Mouse (Mus musculus) hindbrain, embryonic 10.5 days (tissue): ENCODE measurements around the gene Ralgapa1. TPM values are rescaled to one million over a fixed set of nuclear protein-coding genes. Genes with fewer than 3 reads are reported as not detected.
A peak's percentile ranks its signal among the peaks of the same experiment; 100 is the strongest.
"Not testable (repeated sequence)": the region's sequence is repeated elsewhere in the genome, so short reads cannot be mapped to it uniquely, and the experiment has no call there.

ENCODE experiments used
- DNase-seq: peaks from one replicate; pipeline ENCODE4 v3.0.0-alpha.2; 2017; ENCODE audit warnings: low spot score
- H3K27ac ChIP-seq: fragments of 300-500 bp; sonication (generic); 2 replicates; pipeline ENCODE4 v1.5.1; 2016; ENCODE audit warnings: mild to moderate bottlenecking, moderate library complexity
- H3K27me3 ChIP-seq: fragments of 300-500 bp; sonication (generic); 2 replicates; pipeline ENCODE4 v1.6.1; 2016; ENCODE audit warnings: mild to moderate bottlenecking; ENCODE audit not compliant: poor library complexity, insufficient read depth, severe bottlenecking
- H3K36me3 ChIP-seq: fragments of 300-500 bp; sonication (generic); 2 replicates; pipeline ENCODE4 v1.6.1; 2016; ENCODE audit warnings: mild to moderate bottlenecking, moderate library complexity
- H3K4me1 ChIP-seq: fragments of 300-500 bp; sonication (generic); replicated peaks from 2 replicates; pipeline ENCODE4 v1.6.1; 2016; ENCODE audit warnings: mild to moderate bottlenecking
- H3K4me3 ChIP-seq: fragments of 300-500 bp; sonication (generic); 2 replicates; pipeline ENCODE4 v1.5.1; 2016; ENCODE audit warnings: mild to moderate bottlenecking, moderate library complexity
- H3K9me3 ChIP-seq: fragments of 300-500 bp; sonication (generic); 2 replicates; pipeline ENCODE4 v1.6.1; 2016; ENCODE audit warnings: mild to moderate bottlenecking, moderate library complexity
- WGBS: fragments of 180-500 bp; shearing (Covaris S2); methylation state at CpG from one replicate; pipeline ENCODE4 v1.1.7; 2016; 5-methylcytosine and 5-hydroxymethylcytosine counted together
- polyA plus RNA-seq: library from polyadenylated mRNA; unstranded; fragments of >200 nt; fragmentation: Nextera tagmentation; extraction: Ambion mirVana; gene quantifications from 2 replicates; pipeline ENCODE4 v1.2.1, GENCODE M21; 2016

Gene Ralgapa1
- polyA plus RNA-seq, 1 experiment from 2014 or later = 11.7 TPM

- H3K4me3 ChIP-seq = no peak overlapping the region
- no peaks in the 10 kb centered on the region for H3K9me3 ChIP-seq
- no peaks in the 10 kb centered on the region for H3K36me3 ChIP-seq
- peaks cover 17% of the 10 kb centered on the region for H3K4me1 ChIP-seq
- WGBS = 72% methylated on average over 9 of the region's 9 CpGs
- no peak overlapping the region for H3K27ac ChIP-seq
- no peak for DNase-seq
- H3K27me3 ChIP-seq = no peaks in the 10 kb centered on the region
These were observed 13.1 kb upstream of the Ralgapa1 start for GRCm38 (mm10) chr12:55833906-55834625.

- Histone ChIP-seq H3K4me3 (no peak overlapping the region), H3K27ac (no peak overlapping the region), H3K36me3 (no peaks in the 10 kb centered on the region), H3K9me3 (no peaks in the 10 kb centered on the region), H3K4me1 (peaks cover 14% of the 10 kb centered on the region), H3K27me3 (no peaks in the 10 kb centered on the region)
- no peak for DNase-seq
These were observed 12.0 kb upstream of the Ralgapa1 start for GRCm38 (mm10) chr12:55832961-55833360.

GRCm38 (mm10) chr12:55831101-55831500 is 10.1 kb upstream of the Ralgapa1 start:
- no peaks in the 10 kb centered on the region for H3K9me3 ChIP-seq
- no peaks in the 10 kb centered on the region for H3K36me3 ChIP-seq
- DNase-seq = peak; percentile 62
- H3K4me3 ChIP-seq = no peak overlapping the region
- WGBS = 20% methylated on average over 2 of the region's 2 CpGs
- H3K27ac ChIP-seq = no peak overlapping the region
- H3K4me1 ChIP-seq = no peaks in the 10 kb centered on the region
- H3K27me3 ChIP-seq = no peaks in the 10 kb centered on the region

GRCm38 (mm10) chr12:55825537-55825936 is 4.6 kb upstream of the Ralgapa1 start:
- no peak for DNase-seq
- Histone ChIP-seq H3K36me3 (no peaks in the 10 kb centered on the region), H3K9me3 (no peaks in the 10 kb centered on the region), H3K27me3 (no peaks in the 10 kb centered on the region), H3K4me1 (no peaks in the 10 kb centered on the region; the same call in 1 of the 2 replicates), H3K4me3 (no peak overlapping the region), H3K27ac (no peak overlapping the region)
- 90% methylated on average over 2 of the region's 2 CpGs for WGBS

- Histone ChIP-seq H3K27me3 (no peaks in the 10 kb centered on the region), H3K36me3 (no peaks in the 10 kb centered on the region), H3K9me3 (no peaks in the 10 kb centered on the region), H3K27ac (no peak overlapping the region), H3K4me1 (peaks cover 15% of the 10 kb centered on the region), H3K4me3 (no peak overlapping the region)
- DNase-seq = no peak
- WGBS = 87% methylated on average over 6 of the region's 6 CpGs
These were observed 3.1 kb upstream of the Ralgapa1 start for GRCm38 (mm10) chr12:55824027-55824426.

GRCm38 (mm10) chr12:55820119-55820660 is 777 bp downstream of the Ralgapa1 start:
- H3K36me3 ChIP-seq = 0 out of 2 replicates have a peak, but pooled peaks cover 4% of the 10 kb centered on the region
- H3K27me3 ChIP-seq = no peaks in the 10 kb centered on the region
- WGBS = under 1% methylated on average over 35 of the region's 35 CpGs
- peak overlapping the region; percentile 96 for H3K27ac ChIP-seq
- no peaks in the 10 kb centered on the region for H3K9me3 ChIP-seq
- peak overlapping the region; percentile 90 for H3K4me3 ChIP-seq
- DNase-seq = no peak
- H3K4me1 ChIP-seq = peaks cover 17% of the 10 kb centered on the region

- no peaks in the 10 kb centered on the region for H3K27me3 ChIP-seq
- 97% methylated on average over 5 of the region's 5 CpGs for WGBS
- H3K4me3 ChIP-seq = no peak overlapping the region
These were observed 4.5 kb downstream of the Ralgapa1 start for GRCm38 (mm10) chr12:55816488-55816887.

GRCm38 (mm10) chr12:55805035-55805434 is 15.9 kb downstream of the Ralgapa1 start:
- Histone ChIP-seq H3K9me3 (no peaks in the 10 kb centered on the region), H3K36me3 (no peaks in the 10 kb centered on the region), H3K27ac (no peak overlapping the region), H3K4me1 (no peaks in the 10 kb centered on the region), H3K27me3 (no peaks in the 10 kb centered on the region), H3K4me3 (no peak overlapping the region)
- 67% methylated on average over 3 of the region's 3 CpGs for WGBS
- no peak for DNase-seq

More at GRCm38 (mm10) chr12:55816488-55816887, 4.5 kb downstream of the Ralgapa1 start:
- Histone ChIP-seq H3K36me3 (0 out of 2 replicates have a peak, but pooled peaks cover 4% of the 10 kb centered on the region), H3K9me3 (no peaks in the 10 kb centered on the region), H3K27ac (no peak overlapping the region), H3K4me1 (peaks cover 17% of the 10 kb centered on the region)
- DNase-seq = no peak

- no peaks in the 10 kb centered on the region for H3K27me3 ChIP-seq
- H3K4me3 ChIP-seq = no peak overlapping the region
- no peaks in the 10 kb centered on the region for H3K4me1 ChIP-seq
- peaks cover 6% of the 10 kb centered on the region; the same call in 1 of the 2 replicates for H3K36me3 ChIP-seq
- WGBS = 89% methylated on average over 4 of the region's 4 CpGs
- H3K27ac ChIP-seq = no peak overlapping the region
- no peak for DNase-seq
- H3K9me3 ChIP-seq = no peaks in the 10 kb centered on the region
These were observed 19.8 kb downstream of the Ralgapa1 start for GRCm38 (mm10) chr12:55801131-55801530.

GRCm38 (mm10) chr12:55800144-55800543 is 20.8 kb downstream of the Ralgapa1 start:
- H3K4me1 ChIP-seq = no peaks in the 10 kb centered on the region
- no peak for DNase-seq
- H3K4me3 ChIP-seq = no peak overlapping the region
- H3K27me3 ChIP-seq = no peaks in the 10 kb centered on the region
- H3K9me3 ChIP-seq = no peaks in the 10 kb centered on the region
- WGBS = 88% methylated on average over 5 of the region's 5 CpGs
- no peak overlapping the region for H3K27ac ChIP-seq
- peaks cover 6% of the 10 kb centered on the region; the same call in 1 of the 2 replicates for H3K36me3 ChIP-seq

- Histone ChIP-seq H3K9me3 (no peaks in the 10 kb centered on the region), H3K27me3 (no peaks in the 10 kb centered on the region)
- 92% methylated on average over 4 of the region's 4 CpGs for WGBS
These were observed 22.2 kb downstream of the Ralgapa1 start for GRCm38 (mm10) chr12:55798745-55799144.

GRCm38 (mm10) chr12:55797103-55797502 is 23.9 kb downstream of the Ralgapa1 start:
- no peaks in the 10 kb centered on the region for H3K27me3 ChIP-seq
- no peaks in the 10 kb centered on the region for H3K9me3 ChIP-seq
- H3K36me3 ChIP-seq = peaks cover 13% of the 10 kb centered on the region; the same call in 1 of the 2 replicates
- DNase-seq = no peak
- no peaks in the 10 kb centered on the region for H3K4me1 ChIP-seq
- no peak overlapping the region for H3K4me3 ChIP-seq
- no peak overlapping the region for H3K27ac ChIP-seq
- WGBS = 86% methylated on average over 3 of the region's 3 CpGs

More at GRCm38 (mm10) chr12:55798745-55799144, 22.2 kb downstream of the Ralgapa1 start:
- no peak overlapping the region for H3K4me3 ChIP-seq
- H3K4me1 ChIP-seq = no peaks in the 10 kb centered on the region
- peaks cover 11% of the 10 kb centered on the region; the same call in 1 of the 2 replicates for H3K36me3 ChIP-seq
- no peak overlapping the region for H3K27ac ChIP-seq
- no peak for DNase-seq

- not testable (repeated sequence) for H3K9me3 ChIP-seq, DNase-seq, H3K27ac ChIP-seq, H3K4me1 ChIP-seq, H3K4me3 ChIP-seq, H3K27me3 ChIP-seq
- 77% methylated on average over 4 of the region's 4 CpGs for WGBS
- H3K36me3 ChIP-seq = peaks cover 13% of the 10 kb centered on the region; the same call in 1 of the 2 replicates
These were observed 26.5 kb downstream of the Ralgapa1 start for GRCm38 (mm10) chr12:55794485-55794884.
